Mouse (Mus musculus): Measurements from ENCODE around the gene Lyve1. TPM values are rescaled to one million over a fixed set of nuclear protein-coding genes. Genes with fewer than 3 reads are reported as not detected.

Gene Lyve1
- polyA plus RNA-seq, 1 experiment from 2014 or later, result 8.1 TPM

DNA sequence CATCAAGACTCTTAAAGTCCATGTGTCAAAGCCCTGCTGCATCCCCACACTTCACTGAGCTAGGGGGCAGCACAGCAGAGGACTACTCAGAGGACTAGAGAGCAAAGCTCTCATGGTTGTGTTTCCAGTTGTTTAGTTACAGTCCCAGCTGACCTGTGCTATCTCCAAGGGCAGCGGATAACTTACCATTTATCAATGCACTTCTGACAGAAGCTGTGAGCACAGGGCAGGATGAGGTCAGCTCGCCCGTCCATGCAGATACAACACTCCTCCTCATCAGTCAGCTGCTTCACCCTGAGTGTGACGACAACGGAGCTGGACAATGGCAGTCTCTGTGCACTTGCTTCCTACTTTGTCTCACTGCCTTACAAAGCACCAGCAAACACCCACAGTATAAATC is 42.0 kb downstream of the Lyve1 start:
- Histone ChIP-seq H3K4me3 (no peak overlapping the region), H3K9me3 (no peaks in the 10 kb centered on the region), H3K4me1 (replicated peaks) (peaks cover 12% of the 10 kb centered on the region), H3K27ac (replicated peaks) (0 out of 2 replicates have a peak overlapping the region, but pooled peaks have one; percentile 29), H3K4me2 (no peak overlapping the region), H3K9ac (no peak overlapping the region), H3K27me3 (no peaks in the 10 kb centered on the region), H3K36me3 (peaks cover 23% of the 10 kb centered on the region)
- 11% methylated on average over 5 of the region's 5 CpGs for WGBS
- ATAC-seq (ENCODE audit: low read depth), result peak; percentile 75

DNA sequence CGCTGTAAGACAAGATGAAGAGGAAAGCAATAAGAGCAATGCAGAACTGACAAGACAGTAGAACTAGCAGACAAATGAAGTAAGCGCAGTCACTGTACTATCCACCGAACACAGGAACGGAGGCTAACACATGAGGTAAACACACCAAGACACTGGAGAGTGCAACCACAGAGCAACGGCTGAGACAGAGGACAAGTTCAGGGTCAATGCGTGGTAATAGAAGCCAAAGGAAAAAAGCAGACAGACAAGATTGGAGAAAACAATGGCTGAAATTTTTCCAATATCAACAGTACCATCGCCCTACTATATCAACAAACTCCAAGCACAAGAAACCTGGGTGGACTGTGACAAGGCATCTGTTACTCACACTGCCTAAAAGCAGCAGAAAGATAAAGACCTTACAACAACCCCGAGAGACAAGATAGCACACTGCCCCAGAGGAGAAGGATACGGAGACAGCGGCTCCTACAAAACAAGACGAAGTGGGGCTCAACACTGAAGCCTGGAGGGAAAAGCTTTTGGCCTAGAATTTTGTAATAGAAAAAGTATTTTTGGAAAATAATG is 44.2 kb downstream of the Lyve1 start:
- WGBS, result 90% methylated on average over 11 of the region's 11 CpGs
- no peaks in the 10 kb centered on the region for H3K9me3 ChIP-seq
- H3K4me1 ChIP-seq (replicated peaks), result peaks cover 12% of the 10 kb centered on the region
- no peak for ATAC-seq (ENCODE audit: low read depth)
- no peak overlapping the region for H3K4me2 ChIP-seq
- no peaks in the 10 kb centered on the region for H3K27me3 ChIP-seq
- H3K9ac ChIP-seq, result no peak overlapping the region
- H3K36me3 ChIP-seq, result peaks cover 8% of the 10 kb centered on the region; the same call in 1 of the 2 replicates
- no peak overlapping the region for H3K27ac ChIP-seq (replicated peaks)
- H3K4me3 ChIP-seq, result no peak overlapping the region

DNA sequence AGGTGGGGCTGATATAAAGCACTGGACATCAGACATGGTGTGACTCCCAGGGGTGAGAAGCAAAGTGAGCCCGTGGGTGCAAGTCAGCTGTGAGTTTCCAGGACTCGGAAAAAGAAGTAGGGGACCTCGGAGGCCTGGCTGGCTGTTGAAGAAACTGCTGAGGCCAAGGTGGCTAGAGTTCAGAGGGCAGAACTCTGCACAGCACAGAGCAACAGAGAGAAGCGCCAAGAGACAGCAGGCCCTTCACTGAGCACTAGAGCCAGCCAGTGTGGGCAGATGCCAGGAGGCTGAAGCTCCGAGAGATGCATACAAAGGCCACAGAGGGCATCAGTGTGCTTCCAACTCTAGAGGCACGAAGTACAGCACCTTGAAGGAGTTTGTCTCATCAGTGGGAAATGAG is 44.8 kb downstream of the Lyve1 start:
- Histone ChIP-seq H3K4me1 (replicated peaks) (peaks cover 12% of the 10 kb centered on the region), H3K4me2 (no peak overlapping the region), H3K9ac (no peak overlapping the region), H3K9me3 (no peaks in the 10 kb centered on the region), H3K27me3 (no peaks in the 10 kb centered on the region), H3K27ac (replicated peaks) (no peak overlapping the region), H3K4me3 (no peak overlapping the region), H3K36me3 (peaks cover 4% of the 10 kb centered on the region; the same call in 1 of the 2 replicates)
- WGBS, result 79% methylated on average over 6 of the region's 6 CpGs
- ATAC-seq (ENCODE audit: low read depth), result no peak

DNA sequence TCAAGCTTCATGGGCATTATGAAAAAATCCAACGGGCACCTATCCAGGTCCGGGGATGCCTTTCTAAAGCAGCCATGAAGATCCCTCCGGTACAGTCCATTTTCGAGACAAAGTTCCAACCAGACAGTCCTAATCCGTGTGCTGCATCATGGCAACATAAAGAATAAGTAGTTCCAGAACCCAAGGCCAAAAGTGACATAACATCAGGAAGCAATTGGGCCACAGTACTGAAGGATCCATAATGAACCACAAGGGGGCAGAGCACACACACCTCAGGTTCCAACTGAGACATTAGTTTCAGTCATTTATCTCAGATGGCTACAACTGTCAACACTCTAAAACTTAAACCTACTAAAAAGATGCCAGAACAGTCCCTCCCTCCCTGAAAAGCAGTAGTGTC is 47.0 kb downstream of the Lyve1 start:
- Histone ChIP-seq H3K4me1 (replicated peaks) (peaks cover 5% of the 10 kb centered on the region), H3K9me3 (no peaks in the 10 kb centered on the region), H3K4me3 (no peak overlapping the region), H3K4me2 (no peak overlapping the region), H3K36me3 (peaks cover 8% of the 10 kb centered on the region; the same call in 1 of the 2 replicates), H3K27me3 (no peaks in the 10 kb centered on the region), H3K27ac (replicated peaks) (no peak overlapping the region), H3K9ac (no peak overlapping the region)
- ATAC-seq (ENCODE audit: low read depth), result no peak
- WGBS, result 72% methylated on average over 5 of the region's 5 CpGs

DNA sequence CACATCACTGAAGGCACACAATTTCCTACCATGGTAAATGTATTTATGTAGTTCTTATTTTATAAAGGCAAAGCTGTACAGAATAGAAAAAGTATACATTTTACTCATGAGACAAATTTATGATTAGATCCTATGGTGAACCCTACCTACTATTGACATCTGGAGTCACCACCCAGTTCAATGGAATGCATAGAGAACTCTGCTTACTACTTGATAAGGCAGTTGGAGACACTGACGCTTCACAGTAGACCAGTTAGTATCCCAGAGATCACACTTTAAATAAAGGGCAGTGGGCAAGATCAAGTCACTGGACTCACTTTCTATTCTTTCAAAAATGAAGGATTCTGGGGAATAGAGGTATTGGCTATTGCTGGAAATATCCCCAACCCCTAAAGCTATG is 49.1 kb downstream of the Lyve1 start:
- H3K27ac ChIP-seq (replicated peaks), result no peak overlapping the region
- no peak overlapping the region for H3K4me3 ChIP-seq
- H3K27me3 ChIP-seq, result no peaks in the 10 kb centered on the region
- 89% methylated on average over 1 of the region's 1 CpGs for WGBS
- H3K4me2 ChIP-seq, result no peak overlapping the region
- H3K9ac ChIP-seq, result no peak overlapping the region
- no peak for ATAC-seq (ENCODE audit: low read depth)
- no peaks in the 10 kb centered on the region for H3K4me1 ChIP-seq (replicated peaks)
- H3K9me3 ChIP-seq, result no peaks in the 10 kb centered on the region
- H3K36me3 ChIP-seq, result peaks cover 8% of the 10 kb centered on the region; the same call in 1 of the 2 replicates

DNA sequence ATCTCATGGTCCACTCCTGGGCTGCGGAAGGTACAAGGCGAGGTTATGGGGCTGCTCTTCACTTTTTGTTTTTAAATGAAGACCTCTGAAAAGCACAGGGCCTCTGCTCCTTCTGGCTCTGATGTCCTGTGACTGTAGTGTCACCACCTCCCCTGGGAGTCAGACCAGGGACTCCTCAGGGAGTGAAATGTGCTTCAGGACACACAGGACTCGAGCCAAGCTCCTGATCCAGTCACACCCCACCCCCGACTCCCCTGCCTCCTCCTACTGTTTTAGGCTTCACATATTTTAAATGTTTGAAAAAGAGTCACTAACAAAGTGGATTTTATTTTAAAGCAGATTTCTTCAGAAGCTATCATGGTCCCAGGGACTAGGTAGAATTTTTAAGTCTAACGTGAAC is 51.5 kb downstream of the Lyve1 start:
- Histone ChIP-seq H3K4me3 (no peak overlapping the region), H3K36me3 (peaks cover 8% of the 10 kb centered on the region; the same call in 1 of the 2 replicates), H3K4me1 (replicated peaks) (no peaks in the 10 kb centered on the region), H3K9ac (no peak overlapping the region), H3K27me3 (no peaks in the 10 kb centered on the region), H3K27ac (replicated peaks) (no peak overlapping the region), H3K9me3 (no peaks in the 10 kb centered on the region), H3K4me2 (no peak overlapping the region)
- no peak for ATAC-seq (ENCODE audit: low read depth)
- 87% methylated on average over 5 of the region's 5 CpGs for WGBS

DNA sequence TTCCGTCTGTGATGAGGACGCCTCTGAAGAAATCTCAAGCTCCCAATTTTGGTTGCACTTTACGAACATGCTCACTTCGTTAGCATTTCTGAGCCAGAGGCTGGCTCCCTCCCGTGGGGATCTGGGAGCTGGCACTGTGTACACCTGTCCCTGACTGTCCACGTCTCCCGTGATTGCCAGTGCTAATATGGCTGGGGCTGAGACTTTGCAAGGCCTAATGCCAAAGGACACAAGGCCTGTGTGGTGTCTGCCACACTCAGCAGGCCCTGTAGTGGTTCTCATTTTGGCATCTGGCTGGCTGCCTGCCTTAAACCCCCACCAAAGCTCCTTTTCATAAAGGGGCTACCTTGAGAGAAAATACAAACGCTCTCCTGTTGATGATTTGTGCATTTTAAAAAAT is 52.0 kb downstream of the Lyve1 start:
- H3K27ac ChIP-seq (replicated peaks), result no peak overlapping the region
- ATAC-seq (ENCODE audit: low read depth), result no peak
- no peak overlapping the region for H3K9ac ChIP-seq
- H3K4me3 ChIP-seq, result no peak overlapping the region
- H3K36me3 ChIP-seq, result peaks cover 8% of the 10 kb centered on the region; the same call in 1 of the 2 replicates
- no peak overlapping the region for H3K4me2 ChIP-seq
- 87% methylated on average over 8 of the region's 8 CpGs for WGBS
- H3K9me3 ChIP-seq, result no peaks in the 10 kb centered on the region
- no peaks in the 10 kb centered on the region for H3K4me1 ChIP-seq (replicated peaks)
- H3K27me3 ChIP-seq, result no peaks in the 10 kb centered on the region

DNA sequence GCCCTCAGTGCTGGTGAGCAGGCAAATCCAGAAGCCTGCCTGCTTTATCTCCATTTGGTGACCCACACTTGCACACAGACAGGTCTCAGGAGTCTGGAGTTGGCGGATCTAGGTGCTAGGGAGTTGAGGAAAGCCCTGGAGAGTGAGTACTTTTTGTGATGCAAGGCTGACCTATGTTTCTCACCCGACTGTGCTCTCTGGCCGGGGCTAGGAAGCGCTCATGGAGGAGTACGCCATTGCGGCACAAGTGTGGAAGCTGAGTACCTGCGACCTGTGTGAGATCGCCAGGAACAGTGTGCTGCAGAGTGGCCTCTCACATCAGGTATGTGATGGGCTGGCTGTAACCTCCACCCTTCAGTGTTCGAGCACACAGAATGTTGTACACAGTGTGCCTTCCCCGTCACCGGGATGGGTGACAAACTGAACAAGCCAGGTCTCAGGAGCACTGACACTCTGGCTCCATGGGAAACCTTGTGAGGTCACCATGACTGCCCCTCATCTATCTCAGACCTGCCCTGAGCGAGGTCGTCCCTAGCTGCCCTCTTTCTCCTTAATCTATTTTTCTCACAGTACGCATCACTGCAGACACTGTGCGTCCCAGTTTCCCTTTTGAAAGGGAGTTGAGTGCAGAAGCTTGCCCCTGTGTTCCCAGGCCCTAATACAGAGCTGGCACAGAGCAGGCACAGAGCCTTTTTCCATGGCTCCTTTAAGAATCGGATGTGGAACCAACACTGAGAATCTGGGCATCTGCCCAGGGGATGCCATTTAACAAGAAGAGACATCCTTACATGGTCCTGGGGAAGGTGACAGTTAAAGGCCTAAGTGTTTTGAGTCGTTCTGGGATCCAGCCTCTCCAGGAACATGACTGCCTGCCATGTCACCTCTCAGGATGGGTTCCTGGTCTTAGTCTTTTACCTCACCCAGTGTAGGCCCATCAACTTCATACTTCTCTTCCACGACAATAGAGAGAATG is 53.2 kb downstream of the Lyve1 start:
- H3K27ac ChIP-seq (replicated peaks), result no peak overlapping the region
- H3K27me3 ChIP-seq, result no peaks in the 10 kb centered on the region
- H3K4me2 ChIP-seq, result no peak overlapping the region
- H3K4me1 ChIP-seq (replicated peaks), result no peaks in the 10 kb centered on the region
- H3K9ac ChIP-seq, result no peak overlapping the region
- no peak overlapping the region for H3K4me3 ChIP-seq
- no peaks in the 10 kb centered on the region for H3K9me3 ChIP-seq
- H3K36me3 ChIP-seq, result peaks cover 8% of the 10 kb centered on the region; the same call in 1 of the 2 replicates
- no peak for ATAC-seq (ENCODE audit: low read depth)
- WGBS, result 85% methylated on average over 18 of the region's 18 CpGs

DNA sequence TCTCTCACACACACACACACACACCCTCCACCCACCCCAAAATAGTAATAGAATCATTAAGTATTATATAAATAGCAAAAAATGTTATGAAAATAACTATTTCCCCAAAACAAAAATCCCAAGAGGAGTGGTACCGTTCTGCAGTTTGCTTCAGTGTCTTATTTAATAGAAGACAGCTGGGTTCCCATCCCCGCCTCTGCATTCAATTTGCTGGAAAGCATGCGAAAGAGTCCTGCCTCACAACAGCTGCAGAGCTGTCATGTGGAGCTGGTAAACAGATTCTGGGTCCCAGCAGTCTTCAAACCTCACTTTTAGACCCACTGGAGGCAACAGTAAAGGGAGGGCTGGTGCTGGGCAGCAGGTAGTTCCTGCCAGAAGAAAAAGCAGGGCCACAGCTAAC is 54.1 kb downstream of the Lyve1 start:
- no peak overlapping the region for H3K4me2 ChIP-seq
- no peaks in the 10 kb centered on the region for H3K27me3 ChIP-seq
- no peak overlapping the region for H3K9ac ChIP-seq
- no peaks in the 10 kb centered on the region for H3K9me3 ChIP-seq
- ATAC-seq (ENCODE audit: low read depth), result no peak
- peaks cover 6% of the 10 kb centered on the region; the same call in 1 of the 2 replicates for H3K4me1 ChIP-seq (replicated peaks)
- H3K4me3 ChIP-seq, result no peak overlapping the region
- peaks cover 8% of the 10 kb centered on the region; the same call in 1 of the 2 replicates for H3K36me3 ChIP-seq
- H3K27ac ChIP-seq (replicated peaks), result no peak overlapping the region
- 60% methylated on average over 3 of the region's 3 CpGs for WGBS

DNA sequence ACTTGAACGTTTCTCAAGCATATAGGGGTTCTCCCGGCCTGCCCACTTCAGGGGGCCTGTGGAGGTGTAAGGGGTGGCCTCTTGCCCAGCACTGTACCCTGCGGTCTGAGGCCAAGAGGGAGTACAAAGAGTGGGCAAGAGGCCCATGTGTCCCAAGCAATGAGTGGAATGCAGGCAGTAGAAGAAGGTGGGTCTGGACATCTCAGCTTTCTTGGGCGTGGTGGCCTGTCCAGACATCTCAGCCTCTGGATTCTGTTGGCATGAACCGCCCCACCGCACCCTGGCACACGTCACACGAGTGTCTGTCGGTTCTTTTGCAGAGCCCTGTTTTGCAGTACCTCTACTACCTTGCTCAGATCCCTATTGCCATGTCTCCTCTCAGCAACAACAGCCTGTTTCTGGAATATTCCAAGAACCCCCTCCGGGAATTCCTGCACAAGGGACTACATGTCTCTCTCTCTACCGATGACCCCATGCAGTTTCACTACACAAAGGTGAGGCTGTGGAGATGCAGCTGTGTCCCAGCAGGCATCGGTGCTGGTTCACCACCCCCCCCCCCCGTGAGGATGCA is 55.5 kb downstream of the Lyve1 start:
- Histone ChIP-seq H3K4me2 (no peak overlapping the region), H3K27me3 (no peaks in the 10 kb centered on the region), H3K27ac (replicated peaks) (no peak overlapping the region), H3K9ac (no peak overlapping the region), H3K36me3 (peaks cover 3% of the 10 kb centered on the region; the same call in 1 of the 2 replicates), H3K9me3 (no peaks in the 10 kb centered on the region), H3K4me1 (replicated peaks) (peaks cover 6% of the 10 kb centered on the region; the same call in 1 of the 2 replicates), H3K4me3 (no peak overlapping the region)
- 90% methylated on average over 13 of the region's 13 CpGs for WGBS
- ATAC-seq (ENCODE audit: low read depth), result no peak

DNA sequence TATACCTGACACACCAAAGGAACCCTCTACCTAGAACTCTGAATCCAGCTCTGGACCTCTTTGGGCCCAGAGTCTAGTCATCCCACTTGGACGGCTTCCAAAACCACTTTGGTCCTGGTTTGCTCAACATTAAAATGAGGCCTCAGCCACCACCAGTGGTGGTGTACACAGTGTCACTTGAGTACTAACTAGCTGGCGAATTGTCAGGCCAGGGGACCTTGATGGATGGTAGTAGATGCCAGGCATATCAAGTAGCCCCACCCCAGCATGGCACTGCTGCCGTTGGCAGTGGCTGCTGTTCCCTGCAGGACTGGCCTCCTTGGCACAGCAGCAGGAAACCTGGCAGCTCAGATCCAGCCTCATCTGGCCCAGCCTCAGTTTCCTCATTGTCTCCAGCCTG is 58.8 kb downstream of the Lyve1 start:
- 0 out of 2 replicates have a peak, but pooled peaks have one; percentile 33 for ATAC-seq (ENCODE audit: low read depth)
- H3K9me3 ChIP-seq, result no peaks in the 10 kb centered on the region
- H3K9ac ChIP-seq, result no peak overlapping the region
- H3K4me1 ChIP-seq (replicated peaks), result peaks cover 6% of the 10 kb centered on the region; the same call in 1 of the 2 replicates
- 66% methylated on average over 3 of the region's 3 CpGs for WGBS
- H3K4me2 ChIP-seq, result no peak overlapping the region
- no peak overlapping the region for H3K4me3 ChIP-seq
- no peak overlapping the region for H3K27ac ChIP-seq (replicated peaks)
- H3K36me3 ChIP-seq, result no peaks in the 10 kb centered on the region
- no peaks in the 10 kb centered on the region for H3K27me3 ChIP-seq

DNA sequence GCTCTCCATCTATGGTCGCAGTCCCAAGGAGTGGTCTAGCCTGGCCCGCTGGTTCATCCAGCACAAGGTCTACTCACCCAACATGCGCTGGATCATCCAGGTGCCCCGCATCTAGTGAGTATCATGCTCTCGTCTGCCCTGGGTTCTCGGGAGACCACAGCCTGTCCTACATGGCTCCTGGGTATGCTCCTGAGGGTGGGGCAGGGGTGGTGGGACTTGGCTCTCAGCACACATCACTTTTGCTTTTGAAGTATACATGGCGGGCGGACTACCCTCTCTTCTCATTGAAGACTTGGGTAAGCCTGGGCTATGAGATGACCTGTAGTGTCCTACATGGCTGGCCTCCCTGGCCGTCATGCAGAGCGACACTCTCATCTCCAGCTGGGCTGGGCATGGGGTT is 59.9 kb downstream of the Lyve1 start:
- no peak overlapping the region for H3K27ac ChIP-seq (replicated peaks)
- ATAC-seq (ENCODE audit: low read depth), result no peak
- no peaks in the 10 kb centered on the region for H3K36me3 ChIP-seq
- H3K4me1 ChIP-seq (replicated peaks), result peaks cover 6% of the 10 kb centered on the region; the same call in 1 of the 2 replicates
- 93% methylated on average over 10 of the region's 10 CpGs for WGBS
- no peaks in the 10 kb centered on the region for H3K27me3 ChIP-seq
- H3K9me3 ChIP-seq, result no peaks in the 10 kb centered on the region
- H3K4me3 ChIP-seq, result no peak overlapping the region
- no peak overlapping the region for H3K4me2 ChIP-seq
- no peak overlapping the region for H3K9ac ChIP-seq
